Mouse (Mus musculus): ENCODE data around the gene Hoxb5. TPM values are rescaled to one million over a fixed set of nuclear protein-coding genes. Genes with fewer than 3 reads are reported as not detected.
A peak's percentile ranks its signal among the peaks of the same experiment; 100 is the strongest.

Gene Hoxb5
- total RNA-seq, 2 experiments from 2014 or later: 0.10 to 0.14 TPM

DNA sequence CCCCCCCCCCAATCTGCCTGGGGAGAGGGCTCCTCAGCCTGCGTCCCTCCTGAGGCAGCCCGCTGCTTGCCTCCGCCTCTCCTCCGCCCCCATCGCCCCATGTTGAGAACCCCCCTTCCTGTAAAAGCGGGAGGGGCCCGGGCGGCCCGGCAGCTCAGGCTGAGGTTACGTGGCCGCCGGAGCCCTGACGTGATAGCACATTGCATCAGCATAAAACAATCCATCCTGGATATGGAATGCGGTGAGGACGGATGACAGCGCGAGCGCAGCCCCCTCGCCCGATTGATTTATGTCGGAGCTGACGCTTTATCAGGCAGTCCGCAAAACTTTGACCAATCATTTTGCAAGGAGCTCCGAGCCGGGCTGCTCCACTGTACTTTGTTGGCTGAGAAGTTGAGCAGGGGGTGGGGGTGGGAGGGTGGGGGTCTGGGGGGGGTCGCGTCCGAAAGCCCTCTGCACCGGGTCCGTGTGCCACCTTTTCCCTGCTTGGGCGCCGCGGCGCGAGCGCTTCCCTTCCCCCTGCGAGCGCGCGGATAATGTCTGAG, 32.1 kb upstream of the Hoxb5 start, which contains the start of gene Hoxb9:
Gene Hoxb9, plus strand, starts transcription at position 462 of the 545 bp plus-strand sequence.
- intact Hi-C loops (cut with DNase I): loop anchor here (10.0 kb wide), 2 partner anchors 266 to 464 kb away; partner anchors contain the start of gene Igf2bp1
- DNase-seq (ENCODE audit: low spot score): no peak

DNA sequence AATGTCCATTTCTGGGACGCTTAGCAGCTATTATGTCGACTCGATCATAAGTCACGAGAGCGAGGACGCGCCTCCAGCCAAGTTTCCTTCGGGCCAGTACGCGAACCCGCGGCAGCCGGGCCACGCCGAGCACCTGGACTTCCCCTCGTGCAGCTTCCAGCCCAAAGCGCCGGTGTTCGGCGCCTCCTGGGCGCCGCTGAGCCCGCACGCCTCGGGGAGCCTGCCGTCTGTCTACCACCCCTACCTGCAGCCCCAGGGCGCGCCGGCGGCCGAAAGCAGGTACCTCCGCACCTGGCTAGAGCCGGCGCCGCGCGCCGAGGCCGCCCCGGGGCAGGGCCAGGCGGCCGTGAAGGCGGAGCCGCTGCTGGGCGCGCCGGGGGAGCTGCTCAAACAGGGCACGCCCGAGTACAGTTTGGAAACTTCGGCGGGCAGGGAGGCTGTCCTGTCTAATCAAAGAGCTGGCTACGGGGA, 31.6 kb upstream of the Hoxb5 start:
- intact Hi-C loops (cut with DNase I): loop anchor here (10.0 kb wide), 2 partner anchors 267 to 463 kb away; partner anchors contain the start of gene Igf2bp1
- DNase-seq (ENCODE audit: low spot score): no peak

DNA sequence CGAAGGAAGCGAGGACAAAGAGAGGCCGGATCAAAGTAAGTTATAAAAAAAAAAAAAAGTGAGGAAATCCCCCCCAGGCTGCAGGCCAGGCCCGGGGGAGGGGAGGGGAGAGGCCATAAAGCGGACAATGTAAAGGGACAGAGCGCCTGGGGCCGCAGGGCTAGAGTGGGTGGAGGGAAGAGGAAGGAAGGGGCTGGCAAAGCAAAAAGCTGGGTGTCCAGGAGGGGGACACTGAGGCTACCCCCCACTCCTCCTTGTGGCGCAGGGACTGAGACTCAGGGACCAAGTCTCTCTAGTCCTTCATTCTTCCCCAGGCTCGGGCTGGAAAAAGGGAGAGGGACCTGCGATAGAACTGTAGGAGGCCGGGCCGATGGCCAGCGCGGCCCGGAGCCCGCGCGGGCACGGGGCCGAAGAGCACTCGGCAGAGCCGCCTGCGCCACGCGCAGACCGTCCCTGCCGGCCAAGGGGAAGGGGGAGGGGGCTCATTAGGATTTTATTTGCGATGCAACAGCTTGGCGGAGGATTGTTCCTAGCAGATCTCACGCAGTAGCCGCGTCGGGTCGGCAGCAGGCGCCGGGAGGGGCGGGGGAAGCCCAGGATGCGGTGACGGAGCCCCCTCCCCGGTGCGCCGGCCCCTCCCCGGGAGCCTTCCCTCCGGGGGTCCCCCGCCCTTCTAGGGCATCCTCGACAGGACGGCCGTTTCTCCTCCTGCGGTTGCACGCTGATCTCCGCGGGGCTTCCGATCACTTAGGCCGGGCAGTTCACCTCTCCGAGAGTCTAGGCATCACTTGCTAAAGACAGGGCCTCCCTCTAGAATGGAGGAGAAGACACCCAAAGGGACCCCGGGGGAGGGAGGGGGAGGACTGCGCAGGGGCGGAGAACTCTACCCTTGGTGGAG, 30.9 kb upstream of the Hoxb5 start:
- DNase-seq (ENCODE audit: low spot score): no peak
- intact Hi-C loops (cut with DNase I): loop anchor here (10.0 kb wide), 2 partner anchors 267 to 463 kb away; partner anchors contain the start of gene Igf2bp1

DNA sequence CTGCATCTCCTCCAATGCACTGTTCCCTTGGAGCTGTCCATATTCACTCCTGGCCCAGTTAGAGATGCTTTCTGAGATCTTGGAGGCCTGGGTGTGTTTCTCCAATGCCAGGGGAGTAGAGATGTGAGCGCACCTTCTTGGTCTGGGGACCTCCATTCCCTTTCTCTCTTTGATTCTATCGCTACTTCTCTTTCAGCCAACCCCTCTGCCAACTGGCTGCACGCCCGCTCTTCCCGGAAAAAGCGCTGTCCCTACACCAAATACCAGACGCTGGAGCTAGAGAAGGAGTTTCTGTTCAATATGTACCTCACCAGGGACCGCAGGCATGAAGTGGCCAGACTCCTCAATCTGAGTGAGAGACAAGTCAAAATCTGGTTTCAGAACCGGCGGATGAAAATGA, 28.7 kb upstream of the Hoxb5 start:
- intact Hi-C loops (cut with DNase I): loop anchor here (10.0 kb wide), 2 partner anchors 270 to 460 kb away; partner anchors contain the start of gene Igf2bp1
- DNase-seq (ENCODE audit: low spot score): no peak

DNA sequence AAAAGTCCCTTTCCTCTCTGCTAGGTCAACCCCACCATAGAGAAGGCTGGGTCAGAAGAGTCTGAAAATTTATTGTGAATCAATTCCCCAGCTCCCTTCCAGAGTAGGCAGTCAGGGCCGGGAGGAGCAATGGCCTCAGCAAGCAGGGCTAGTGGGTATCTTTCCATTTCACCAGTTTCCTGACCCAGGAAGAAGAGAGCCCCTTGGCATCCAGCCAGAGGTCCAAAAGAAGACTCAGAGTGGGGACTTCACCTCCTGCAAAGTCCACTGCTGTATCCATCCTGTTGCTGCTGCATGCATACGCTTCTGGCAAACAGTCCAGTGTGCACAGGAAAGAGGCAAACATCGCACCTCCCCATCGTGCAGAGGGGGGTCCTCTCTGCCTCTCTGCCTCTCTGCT, 27.2 kb upstream of the Hoxb5 start:
- intact Hi-C loops (cut with DNase I): loop anchor here (5.0 to 10.0 kb wide), 4 partner anchors 271 to 459 kb away; partner anchors contain the start of gene Igf2bp1
- DNase-seq (ENCODE audit: low spot score): no peak

DNA sequence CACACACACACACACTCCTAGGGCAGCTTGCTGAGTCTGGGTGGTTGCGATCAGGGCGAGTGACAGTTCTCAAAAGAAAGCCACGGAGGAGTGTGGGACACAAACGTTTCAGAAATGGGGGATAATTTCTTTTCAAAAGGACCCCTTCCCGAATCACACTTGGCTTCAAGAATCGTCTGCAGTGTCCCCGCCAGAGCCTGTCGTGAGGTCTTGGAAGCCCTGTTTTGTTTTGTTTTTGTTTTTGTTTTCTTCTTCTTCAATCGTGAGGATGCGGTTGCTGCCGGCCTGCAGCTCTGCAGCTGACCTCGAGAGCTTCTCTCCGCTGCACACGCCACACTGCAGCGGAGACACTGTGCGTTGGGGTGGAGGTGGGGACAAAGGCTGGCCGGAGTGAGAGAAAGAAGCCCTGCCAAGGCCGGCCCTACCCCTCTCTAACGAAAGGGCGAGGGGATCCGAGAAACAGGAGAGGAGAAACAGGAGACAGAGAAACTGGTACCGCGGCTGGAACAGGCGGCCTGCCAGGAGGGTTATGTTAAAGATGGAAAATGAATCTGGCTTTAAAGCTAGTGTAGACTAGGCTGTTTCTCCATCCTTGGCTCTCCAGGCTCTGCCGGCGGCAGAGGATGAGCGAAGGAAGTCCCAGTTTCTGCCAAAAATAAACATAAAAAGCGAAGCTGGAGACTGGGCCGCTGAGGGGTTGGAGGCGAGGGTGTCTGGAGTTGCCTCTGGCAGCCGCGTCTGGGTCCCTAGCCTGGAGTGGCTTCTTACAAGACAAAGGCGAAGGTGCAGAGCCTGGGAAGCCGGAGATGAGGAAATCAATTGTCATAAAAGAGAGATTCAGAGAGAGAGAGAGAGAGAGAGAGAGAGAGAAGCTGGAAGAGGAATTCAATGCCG, 25.7 kb upstream of the Hoxb5 start:
- intact Hi-C loops (cut with DNase I): loop anchor here (2.0 to 10.0 kb wide), 8 partner anchors 17 to 585 kb away; partner anchors contain the start of gene Igf2bp1
- no peak for DNase-seq (ENCODE audit: low spot score)

DNA sequence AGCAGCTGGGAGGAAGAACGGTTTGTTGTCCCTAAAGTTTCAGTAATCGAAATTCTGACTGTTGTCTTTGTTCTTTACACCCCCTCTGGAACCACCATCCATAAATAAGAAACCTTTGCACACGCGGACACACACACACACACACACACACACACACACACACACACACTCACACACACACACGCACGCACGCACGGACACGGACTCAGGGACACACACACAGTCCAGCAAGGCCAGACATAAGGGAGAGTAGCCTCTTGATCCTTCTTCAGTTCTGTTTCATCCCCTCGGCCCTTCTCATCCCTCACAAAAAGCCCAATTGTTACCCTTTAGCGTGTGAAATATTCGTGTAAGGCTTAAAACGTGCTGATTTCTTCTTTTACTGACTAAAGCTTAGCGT, 24.8 kb upstream of the Hoxb5 start:
- intact Hi-C loops (cut with DNase I): loop anchor here (2.0 to 10.0 kb wide), 8 partner anchors 16 to 584 kb away; partner anchors contain the start of gene Igf2bp1
- no peak for DNase-seq (ENCODE audit: low spot score)

DNA sequence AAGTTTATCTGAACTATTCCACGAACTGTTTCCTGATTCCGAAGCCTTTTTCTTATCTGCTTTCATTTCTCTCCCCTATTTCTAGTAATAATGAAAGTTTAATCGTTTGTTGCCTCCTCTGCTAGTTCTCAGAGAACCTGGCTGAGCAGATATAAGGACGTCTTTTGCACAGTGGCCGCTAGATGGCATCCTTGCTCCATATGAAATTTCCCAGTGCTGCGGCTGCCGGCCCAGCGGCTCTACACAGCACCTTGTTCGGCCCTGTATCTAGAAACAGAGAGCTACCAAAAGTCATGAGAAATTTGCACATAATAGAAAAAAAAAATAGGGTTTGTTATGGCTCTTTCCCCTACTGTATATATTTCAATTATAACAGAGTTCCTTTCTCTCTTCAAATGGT, 24.4 kb upstream of the Hoxb5 start:
- intact Hi-C loops (cut with DNase I): loop anchor here (2.0 to 10.0 kb wide), 8 partner anchors 16 to 584 kb away; partner anchors contain the start of gene Igf2bp1
- DNase-seq (ENCODE audit: low spot score): peak; percentile 39

DNA sequence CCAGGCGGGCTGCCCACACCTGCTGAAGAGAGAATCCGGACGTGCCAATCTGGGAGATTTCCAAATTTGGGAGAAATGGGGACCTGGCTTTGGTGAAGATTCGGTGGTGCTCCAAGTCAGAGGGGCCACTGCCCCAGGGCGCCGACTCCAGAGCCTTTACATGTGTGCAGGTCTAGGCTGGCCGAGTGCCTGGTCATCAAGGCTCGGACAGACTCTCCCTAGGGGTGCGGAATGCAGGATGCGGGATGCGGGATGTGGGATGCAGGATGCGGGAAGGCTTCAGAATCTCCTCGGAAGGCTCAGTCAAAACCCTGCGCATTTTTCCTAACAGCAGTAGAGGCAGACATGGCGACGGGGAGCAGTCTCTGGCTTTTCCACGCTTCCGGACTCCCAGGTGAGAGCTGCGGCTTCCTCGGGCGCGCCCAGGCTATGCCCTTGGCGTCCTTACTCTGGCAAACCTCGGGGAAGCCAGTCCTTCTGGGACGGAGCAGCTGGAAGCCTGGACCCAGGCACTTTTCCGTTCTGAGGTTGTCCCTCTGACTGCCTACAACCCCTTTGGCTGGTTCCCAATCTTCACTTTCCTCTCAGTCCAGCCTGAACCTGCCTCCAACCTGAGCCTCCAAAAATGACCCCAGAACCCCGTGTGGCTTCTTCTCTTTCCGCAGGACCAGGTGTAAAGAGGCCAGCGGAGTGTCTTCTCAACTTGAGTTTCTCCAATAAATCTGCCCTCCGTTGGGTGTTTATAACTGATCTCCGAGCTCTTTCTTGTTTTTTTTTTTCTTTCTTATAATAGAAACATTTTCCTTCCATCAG, 23.5 kb upstream of the Hoxb5 start:
- intact Hi-C loops (cut with DNase I): loop anchor here (2.0 to 10.0 kb wide), 8 partner anchors 15 to 583 kb away; partner anchors contain the start of gene Igf2bp1
- DNase-seq (ENCODE audit: low spot score): no peak

DNA sequence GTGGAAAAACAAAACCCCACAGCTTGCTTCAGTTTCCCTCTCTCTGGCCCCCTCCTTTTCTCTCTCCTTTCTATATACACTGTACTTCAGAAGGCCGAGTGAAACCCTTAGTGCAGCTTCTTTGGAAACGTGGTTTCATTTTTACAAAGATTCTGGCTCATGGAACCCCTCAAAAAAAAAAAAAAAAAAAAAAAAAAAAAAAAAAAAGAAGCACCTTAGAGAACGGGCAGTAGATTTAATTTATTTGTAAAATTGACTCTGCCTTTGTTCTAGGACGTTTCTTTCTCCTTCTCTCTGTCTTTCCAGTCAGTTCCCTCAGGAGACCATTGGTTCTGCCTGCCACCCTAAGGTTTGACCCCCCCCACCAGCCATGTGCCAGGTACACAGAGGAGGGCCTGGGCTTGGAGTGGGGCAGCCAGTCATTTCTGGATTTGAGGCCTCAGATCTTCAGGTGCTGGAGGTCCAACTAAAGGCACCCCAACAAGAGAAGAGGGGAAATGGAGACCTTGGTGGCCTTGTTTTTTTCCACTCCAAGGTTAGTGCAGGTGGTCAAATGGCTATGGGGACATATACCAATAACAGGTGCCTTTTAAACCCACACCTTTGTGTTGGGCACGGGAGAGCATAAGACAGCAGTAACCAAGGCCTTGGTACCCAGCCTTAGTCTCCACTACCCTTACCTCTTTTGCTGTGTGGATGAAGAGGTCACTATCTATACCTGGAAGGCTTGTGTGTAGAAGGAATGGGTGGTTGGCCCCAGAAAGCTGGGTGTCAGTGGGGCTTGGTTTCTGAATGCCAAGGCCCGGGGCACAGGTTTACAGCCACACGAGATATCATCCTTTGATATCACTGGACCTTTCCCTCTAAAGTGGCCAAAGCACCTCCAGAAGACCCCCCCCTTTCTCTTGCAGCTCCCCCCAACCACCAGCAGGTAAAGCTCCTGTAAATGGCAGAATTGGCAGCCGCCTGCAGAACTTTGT, 22.4 kb upstream of the Hoxb5 start:
- intact Hi-C loops (cut with DNase I): no loop called here
- no peak for DNase-seq (ENCODE audit: low spot score)

DNA sequence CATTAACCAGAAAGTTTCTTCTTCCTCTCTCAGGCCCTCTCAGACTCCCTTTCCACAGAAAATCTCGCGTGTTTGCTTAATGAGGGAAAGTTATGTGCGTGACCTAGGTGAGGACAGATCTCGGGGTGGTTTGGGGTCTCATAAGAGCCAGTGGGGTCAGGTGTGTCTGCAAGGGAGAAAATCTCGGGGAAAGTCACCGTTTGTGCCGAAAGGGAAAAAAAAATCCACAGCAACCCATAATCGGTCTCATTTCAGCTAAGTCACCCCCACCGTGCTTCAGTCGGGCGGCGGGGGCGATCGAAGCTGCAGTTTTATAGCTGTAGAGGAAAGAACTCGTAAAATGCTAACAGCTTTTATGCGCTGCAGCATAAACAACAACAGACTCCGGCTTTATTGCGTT, 21.7 kb upstream of the Hoxb5 start:
- intact Hi-C loops (cut with DNase I): no loop called here

DNA sequence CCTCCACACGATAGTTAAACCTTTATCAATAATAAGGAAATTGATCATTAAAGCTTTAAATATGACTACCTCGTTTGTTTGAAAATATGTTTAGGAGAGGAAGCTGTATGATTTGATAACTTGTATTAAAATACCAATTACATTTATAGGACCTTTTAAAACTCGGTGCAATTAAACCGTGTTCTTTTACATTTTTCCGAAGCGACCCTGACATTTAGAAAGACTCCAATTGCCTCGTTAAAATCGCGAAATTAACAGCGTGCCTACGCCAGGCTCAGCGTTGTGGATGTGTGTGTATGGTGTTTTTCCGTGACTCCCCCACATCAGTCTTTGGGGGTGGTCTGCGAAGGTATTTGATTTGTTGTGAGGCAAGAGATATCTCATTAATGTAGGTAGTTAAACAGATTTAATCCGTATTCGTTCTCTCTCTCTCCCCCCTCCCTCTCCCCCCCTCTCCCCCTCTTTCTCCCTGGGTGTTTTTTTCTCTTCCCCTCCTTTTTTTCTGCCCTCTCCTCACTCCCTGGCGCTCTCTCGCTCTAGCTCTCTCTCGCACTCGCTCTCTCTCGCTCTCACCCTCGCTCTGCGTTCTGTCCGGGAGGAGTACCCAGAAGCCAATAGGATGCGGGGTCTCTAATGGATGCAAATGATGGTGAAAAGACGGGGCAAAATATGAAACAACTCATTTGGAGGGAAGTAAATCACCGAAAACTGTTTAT, 21.1 kb upstream of the Hoxb5 start, which contains the start of gene Hoxb8:
Gene Hoxb8, plus strand, starts transcription at position 51 of the 716 bp plus-strand sequence.
- DNase-seq (ENCODE audit: low spot score): no peak

More for the DNA sequence above, 21.7 kb upstream of the Hoxb5 start:
- no peak for DNase-seq (ENCODE audit: low spot score)

DNA sequence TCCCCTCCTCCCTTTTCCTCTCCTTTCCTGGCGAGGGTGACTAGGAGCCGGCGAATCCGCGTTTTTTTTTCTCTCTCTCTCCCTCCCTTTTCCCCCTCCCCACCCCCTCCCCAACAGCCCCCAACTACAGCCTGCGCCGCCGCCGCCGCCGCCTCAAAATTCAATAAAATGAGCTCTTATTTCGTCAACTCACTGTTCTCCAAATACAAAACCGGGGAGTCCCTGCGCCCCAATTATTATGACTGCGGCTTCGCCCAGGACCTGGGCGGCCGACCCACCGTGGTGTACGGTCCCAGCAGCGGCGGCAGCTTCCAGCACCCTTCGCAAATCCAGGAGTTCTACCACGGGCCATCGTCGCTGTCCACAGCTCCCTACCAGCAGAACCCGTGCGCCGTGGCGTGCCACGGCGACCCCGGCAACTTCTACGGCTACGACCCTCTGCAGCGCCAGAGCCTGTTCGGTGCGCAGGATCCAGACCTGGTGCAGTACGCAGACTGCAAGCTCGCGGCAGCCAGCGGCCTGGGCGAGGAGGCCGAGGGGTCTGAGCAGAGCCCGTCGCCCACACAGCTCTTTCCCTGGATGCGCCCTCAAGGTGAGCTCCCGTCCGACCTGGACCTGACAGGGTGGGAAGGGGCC, 20.2 kb upstream of the Hoxb5 start:
- intact Hi-C loops (cut with DNase I): no loop called here
- DNase-seq (ENCODE audit: low spot score): no peak

More for the DNA sequence above, 21.1 kb upstream of the Hoxb5 start, which contains the start of gene Hoxb8:
- intact Hi-C loops (cut with DNase I): no loop called here

DNA sequence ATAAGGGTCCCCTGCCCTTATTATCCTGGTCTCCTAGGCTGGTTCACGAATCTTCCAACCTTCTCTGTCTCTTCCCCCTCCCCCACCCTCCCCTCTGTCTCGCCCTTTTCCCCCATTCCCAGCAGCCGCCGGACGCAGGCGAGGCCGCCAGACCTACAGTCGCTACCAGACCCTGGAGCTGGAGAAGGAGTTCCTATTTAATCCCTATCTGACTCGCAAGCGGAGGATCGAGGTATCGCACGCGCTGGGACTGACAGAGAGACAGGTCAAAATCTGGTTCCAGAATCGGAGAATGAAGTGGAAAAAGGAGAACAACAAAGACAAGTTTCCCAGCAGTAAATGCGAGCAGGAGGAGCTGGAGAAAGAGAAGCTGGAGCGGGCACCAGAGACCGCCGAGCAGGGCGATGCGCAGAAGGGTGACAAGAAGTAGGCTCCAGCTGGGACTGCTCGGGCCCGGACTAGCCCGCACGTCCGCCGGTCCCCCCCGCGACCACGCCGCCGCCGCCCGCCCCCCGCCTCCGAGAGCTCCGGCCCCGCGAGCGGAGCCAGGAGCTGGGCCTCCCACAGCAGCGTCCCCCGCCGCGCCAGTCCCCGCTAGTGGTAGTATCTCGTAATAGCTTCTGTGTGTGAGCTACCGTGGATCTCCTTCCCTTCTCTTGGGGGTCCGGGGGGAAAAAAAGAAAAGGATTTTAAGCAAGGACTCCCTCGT, 18.9 kb upstream of the Hoxb5 start:
- DNase-seq (ENCODE audit: low spot score): no peak
- intact Hi-C loops (cut with DNase I): no loop called here
